Mouse (Mus musculus) spleen, embryonic (tissue): Measurements from ENCODE around the gene Palm3.
"Not testable (repeated sequence)": the region's sequence is repeated elsewhere in the genome, so short reads cannot be mapped to it uniquely, and the experiment has no call there.

Experiments used
- CTCF ChIA-PET: fragments of 350-600 bp; sonication (Branson Sonifier 250); formaldehyde crosslinking; loops from one replicate; lab custom pipeline; 2022; lab: Charles Lee

Palm3 gene

GRCm38 (mm10) chr8:83997511-83998141 lies 23.6 kb upstream of the Palm3 start, which contains the start of gene Samd1:
Samd1 (plus strand) TSS chr8:83997672.
- CTCF ChIA-PET, result interaction anchor here (0.7 kb wide), 1 partner anchor 241 kb away, joined by 10 read pairs; no protein-coding TSS in a partner anchor

DNA sequence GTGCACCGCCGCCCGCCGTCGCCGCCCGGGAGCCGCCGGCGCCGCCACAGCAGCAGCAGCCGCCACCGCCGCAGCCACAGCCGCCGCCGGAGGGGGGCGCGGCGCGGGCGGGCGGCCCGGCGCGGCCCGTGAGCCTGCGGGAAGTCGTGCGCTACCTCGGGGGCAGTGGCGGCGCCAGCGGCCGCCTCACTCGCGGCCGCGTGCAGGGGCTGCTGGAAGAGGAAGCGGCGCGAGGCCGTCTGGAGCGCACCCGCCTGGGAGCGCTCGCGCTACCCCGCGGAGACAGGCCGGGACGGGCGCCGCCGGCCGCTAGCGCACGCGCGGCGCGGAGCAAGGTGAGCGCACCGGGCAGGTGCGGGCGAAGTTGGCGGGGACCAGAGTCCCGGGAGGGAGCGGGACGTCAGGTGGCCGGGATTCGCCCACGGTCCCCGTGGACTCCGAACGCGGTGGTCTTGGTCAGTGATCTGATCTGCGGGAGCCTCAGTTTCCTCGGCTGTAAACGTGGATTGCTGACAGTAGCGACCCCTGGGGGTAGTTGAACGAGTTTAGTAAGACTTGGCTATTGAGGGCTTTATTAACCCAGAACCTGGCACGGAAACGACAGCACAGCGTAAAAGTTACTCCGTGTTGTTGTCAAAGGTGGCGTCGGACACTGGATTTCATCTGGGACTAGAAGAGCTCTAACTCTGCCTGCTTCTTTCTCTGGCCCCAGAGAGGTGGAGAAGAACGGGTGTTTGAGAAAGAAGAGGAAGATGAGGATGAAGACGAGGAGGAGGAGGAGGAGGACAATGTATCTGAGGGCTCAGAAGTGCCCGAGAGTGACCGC lies 22.8 kb upstream of the Palm3 start:
- CTCF ChIA-PET, result interaction anchor here (0.7 kb wide), 1 partner anchor 240 kb away, joined by 10 read pairs; no protein-coding TSS in a partner anchor

DNA sequence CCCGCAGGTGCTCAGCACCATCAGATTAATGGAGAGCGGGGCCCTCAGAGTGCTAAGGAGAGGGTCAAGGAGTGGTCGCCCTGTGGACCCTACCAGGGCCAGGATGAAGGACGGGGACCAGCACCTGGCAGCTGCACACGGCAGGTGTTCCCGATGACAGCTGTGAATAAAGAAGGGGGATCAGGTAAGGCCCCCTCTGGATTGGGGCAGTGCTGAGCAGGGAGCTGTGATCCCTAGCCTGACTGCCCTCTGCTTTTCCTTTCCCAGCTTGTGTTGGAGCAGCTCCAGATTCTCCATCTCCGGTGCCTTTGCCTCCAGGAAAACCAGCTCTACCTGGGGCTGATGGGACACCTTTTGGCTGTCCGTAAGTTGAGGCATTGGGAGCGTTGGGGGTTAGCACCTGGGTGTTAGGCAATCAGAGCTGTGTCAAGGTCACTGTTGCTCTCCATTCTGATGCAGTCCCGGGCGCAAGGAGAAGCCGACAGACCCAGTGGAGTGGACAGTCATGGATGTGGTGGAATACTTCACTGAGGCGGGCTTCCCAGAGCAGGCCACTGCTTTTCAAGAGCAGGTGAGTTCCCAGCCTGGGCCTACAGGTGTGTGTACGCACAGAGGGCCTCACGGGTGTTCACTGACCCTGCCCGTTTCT lies 22.1 kb upstream of the Palm3 start:
- CTCF ChIA-PET, result no interaction called here

DNA sequence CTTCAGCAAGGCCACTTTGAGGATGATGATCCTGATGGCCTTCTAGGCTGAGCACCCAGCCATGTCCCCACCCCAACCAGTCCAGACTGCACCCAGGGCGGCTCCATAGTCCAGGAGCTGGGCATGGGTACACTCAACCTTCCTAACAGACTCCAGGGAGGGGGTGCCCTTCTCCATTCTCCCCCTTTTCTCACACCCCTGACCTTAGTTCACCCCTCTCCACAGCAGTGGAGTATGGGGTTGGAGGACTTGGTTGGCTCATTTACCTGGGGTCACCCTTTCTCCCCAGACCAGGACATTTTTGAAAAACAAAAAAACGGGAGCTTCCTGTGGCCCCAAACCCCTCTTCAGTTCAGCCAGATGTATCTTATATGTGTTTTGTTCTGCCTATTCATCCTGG lies 21.4 kb upstream of the Palm3 start:
- CTCF ChIA-PET, result no interaction called here

- CTCF ChIA-PET, result no interaction called here
Measured at GRCm38 (mm10) chr8:84001281-84002000, 19.8 kb upstream of the Palm3 start, which contains the start of gene 1700067K01Rik. 1700067K01Rik (plus strand) TSS chr8:84001502.

- CTCF ChIA-PET, result no interaction called here
Measured at GRCm38 (mm10) chr8:84002957-84003611, 18.2 kb upstream of the Palm3 start.

DNA sequence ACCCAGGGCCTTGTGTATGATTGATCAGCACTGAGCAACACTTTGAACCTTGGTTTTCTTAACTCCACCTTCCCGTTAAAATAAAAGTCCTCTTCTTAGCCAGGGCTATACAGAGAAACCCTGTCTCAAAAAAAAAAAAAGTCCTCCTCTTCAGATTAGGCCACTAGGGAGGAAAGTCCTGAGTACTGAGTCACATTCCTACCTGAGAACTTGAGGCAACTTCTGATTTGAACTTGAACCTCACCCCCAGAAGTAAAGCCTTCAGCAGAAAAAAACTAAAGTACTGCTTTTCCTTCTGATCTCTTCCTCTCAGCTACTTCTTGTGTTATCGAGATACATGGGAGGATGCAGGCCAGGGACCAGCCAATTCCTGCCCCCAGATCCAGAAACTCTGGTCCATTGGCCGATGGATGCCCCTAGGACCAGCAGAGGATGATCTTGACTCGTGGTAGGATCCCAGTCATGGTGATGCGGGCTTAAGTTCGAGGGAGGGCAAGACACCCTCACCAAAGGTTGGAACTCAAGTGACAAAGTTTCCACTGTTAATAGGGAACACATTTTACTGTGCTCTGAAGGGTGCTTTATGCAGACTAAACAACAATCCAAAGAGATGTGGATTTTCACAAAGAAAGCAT lies 17.5 kb upstream of the Palm3 start:
- CTCF ChIA-PET, result no interaction called here

DNA sequence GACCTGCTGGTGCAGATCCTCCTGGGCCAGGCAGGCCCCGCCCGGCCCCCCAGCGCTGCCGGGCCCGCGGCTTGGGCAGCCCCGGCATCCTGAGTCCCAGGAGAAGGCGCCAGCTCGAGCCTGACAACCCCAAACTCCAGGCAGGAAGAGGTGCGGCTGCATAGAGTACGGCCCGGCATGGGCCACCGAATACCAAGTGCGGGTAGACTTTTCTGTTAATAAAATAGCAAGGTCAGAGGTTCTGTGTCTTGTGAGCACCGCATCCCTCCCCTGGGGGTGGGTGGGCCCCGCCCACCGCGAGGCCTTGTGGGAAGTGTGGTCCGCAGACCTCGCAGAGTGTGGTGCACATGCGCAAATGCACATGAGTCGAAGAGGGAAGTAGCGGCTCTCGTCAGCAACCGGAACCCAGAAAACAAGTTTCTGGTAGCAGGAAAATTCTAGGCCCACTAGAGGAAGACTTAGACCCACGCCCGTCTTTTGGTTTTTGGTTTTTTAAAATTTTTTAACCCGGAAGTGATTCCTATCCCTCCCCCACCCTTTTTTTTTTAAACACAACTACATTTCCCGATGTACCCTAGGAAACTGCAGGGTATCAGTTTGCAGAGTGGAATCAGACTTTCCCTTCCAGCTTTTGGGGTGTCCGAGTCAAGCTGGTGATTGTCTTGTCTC lies 16.6 kb upstream of the Palm3 start:
- CTCF ChIA-PET, result no interaction called here

DNA sequence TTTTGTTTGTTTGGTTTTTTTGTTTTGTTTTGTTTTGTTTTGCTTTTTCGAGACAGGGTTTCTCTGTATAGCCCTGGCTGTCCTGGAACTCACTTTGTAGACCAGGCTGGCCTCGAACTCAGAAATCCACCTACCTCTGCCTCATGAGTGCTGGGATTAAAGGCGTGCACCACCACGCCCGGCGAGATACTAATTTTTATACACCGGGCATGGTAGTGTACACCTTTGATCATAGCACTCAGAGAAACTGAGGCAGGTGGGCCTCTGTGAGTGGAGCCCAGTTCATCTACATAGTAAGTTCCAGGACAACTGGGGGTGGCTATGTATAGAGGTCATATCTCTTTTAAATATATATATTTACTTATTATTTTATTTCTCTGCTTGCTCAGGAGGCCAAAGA lies 15.8 kb upstream of the Palm3 start:
- CTCF ChIA-PET, result not testable (repeated sequence)

GRCm38 (mm10) chr8:84008362-84008761 lies 12.9 kb upstream of the Palm3 start:
- CTCF ChIA-PET, result no interaction called here

DNA sequence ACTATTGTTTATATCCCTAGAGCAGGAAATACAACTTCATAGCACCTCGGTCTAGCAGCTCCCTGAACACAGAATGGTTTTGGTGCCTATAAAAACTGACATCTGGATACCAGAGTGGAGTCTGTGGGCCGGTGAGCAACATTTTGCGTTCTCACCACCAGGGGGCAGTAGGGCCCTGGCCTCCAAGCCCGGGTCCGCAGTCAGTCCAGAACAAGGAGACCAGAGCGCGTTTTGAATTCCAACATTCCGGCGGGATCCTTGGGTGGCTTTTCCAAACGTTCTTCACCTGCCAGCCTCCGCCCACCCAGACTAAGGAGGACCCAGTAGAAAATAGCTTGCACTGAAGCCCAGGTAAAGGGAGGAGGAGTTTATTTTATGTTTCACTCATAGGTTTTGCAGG lies 11.4 kb upstream of the Palm3 start:
- CTCF ChIA-PET, result interaction anchor here (0.7 to 1.1 kb wide), 2 partner anchors 9 to 29 kb away, joined by 3 read pairs; no protein-coding TSS in a partner anchor

- CTCF ChIA-PET, result interaction anchor here (0.6 to 1.1 kb wide), 3 partner anchors 8 to 117 kb away, joined by 3 to 5 read pairs (median 3); no protein-coding TSS in a partner anchor
Measured at GRCm38 (mm10) chr8:84010625-84011611, 10.4 kb upstream of the Palm3 start.

DNA sequence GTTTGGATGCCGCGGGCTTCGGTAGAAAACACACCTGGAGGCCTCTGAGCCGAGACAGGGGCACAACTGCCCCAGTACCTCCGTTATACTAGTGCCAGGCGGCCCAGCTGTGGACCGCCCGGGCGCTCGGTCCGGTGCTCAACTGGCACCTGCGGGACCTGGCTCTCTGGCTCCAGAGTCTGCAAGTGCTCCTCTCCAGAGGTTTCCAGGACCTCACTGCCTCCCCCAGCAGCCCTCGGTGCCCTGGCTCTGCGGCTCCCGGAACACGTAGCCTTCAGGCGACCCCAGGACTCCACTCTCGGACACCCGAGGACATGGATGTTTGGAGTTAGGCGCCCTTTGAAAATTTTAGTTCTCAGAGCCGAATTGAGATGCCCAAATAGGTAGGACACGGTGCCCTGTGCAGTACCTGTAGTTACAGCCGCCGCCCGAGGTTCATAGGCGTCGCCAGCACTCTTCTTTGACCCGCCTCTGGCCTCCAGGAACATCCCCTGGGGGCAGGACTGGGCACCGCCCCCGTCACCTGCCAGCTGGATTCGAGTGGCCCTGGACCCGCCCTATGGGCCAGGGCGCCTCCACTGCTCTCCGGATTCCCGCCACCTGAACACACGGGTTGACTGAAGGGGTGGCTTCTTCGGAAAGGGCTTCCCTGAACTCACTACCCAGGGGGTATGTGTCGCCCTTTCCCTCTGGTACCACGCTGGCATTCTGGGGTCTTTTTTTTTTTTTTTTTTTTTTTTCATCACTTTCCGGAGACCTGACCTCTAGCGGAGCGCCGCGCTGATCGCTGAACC lies 9.4 kb upstream of the Palm3 start, which contains the start of gene 2210011C24Rik:
Gene 2210011C24Rik (minus strand): TSS at position 467 of the 794 bp plus-strand sequence.
- CTCF ChIA-PET, result interaction anchor here (0.8 kb wide), 1 partner anchor 42 kb away, joined by 3 read pairs; no protein-coding TSS in a partner anchor

DNA sequence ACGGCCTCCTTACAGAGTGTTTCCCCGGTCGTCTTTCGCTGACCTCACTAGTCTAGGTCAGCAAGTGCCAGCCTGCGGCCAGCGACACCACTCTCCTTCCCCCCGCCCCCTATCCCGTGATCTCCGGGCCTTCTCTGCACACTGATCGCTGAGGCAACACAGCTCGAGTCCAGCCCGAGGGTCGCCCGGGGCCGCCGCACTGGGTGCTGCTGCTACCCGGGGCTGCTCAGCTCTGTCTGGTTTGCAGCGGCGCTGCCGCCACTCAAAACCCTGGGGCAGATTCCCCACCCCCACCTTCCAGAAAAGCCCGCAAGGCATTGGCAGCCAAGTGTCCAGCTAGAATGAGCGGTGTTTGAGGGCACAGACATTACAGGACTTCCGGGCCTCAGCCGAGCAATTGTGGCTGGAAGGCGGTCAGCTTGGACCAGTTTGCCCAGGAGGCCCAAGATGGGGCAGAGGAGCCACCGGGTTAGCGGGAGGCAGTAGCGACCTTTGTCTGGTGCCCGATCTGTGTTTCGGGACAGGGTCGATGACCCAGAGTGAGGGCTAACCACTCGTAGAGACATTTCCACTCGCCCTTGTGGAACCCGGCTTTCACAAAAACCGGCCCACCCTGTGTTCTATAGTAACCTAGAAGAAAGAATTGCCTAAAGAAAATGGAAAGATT lies 8.6 kb upstream of the Palm3 start:
- CTCF ChIA-PET, result interaction anchor here (0.8 kb wide), 1 partner anchor 43 kb away, joined by 3 read pairs; no protein-coding TSS in a partner anchor

DNA sequence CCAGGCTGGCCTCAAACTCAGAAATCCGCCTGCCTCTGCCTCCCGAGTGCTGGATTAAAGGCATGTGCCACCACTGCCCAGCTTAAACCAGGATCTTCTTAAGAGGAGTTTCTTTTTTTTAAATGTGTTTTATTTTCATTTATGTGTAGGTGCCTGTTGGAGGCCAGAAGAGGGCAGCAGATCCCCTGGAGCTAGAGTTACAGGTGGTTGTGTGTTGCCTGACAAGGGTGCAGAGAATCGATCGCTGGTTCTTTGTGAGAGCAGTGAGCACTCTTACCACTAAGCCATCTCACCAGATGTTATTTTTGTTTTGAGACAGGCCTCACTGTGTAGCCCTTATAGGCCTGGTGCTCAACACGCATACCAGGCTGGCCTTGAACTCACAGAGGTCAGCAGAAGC lies 5.4 kb upstream of the Palm3 start:
- CTCF ChIA-PET, result no interaction called here

GRCm38 (mm10) chr8:84019738-84020137 lies 1.5 kb upstream of the Palm3 start:
- CTCF ChIA-PET, result no interaction called here

GRCm38 (mm10) chr8:84021569-84021968 lies 298 bp downstream of the Palm3 start:
- CTCF ChIA-PET, result no interaction called here
